Mouse (Mus musculus) small intestine, adult 2 months (tissue): ENCODE results near the gene Gm8369.
"Not testable (repeated sequence)": the region's sequence is repeated elsewhere in the genome, so short reads cannot be mapped to it uniquely, and the experiment has no call there.

ENCODE experiments used
- CTCF ChIP-seq: fragments of 200-500 bp; IDR thresholded peaks from 2 replicates; pipeline ENCODE4 v1.5.1; 2012; ENCODE audit warnings: low read depth, mild to moderate bottlenecking, control low read depth, inconsistent platforms, low read length, moderate library complexity, mixed read lengths; ENCODE audit not compliant: insufficient replicate concordance, insufficient read length; ENCODE audit errors: extremely low read depth
- POLR2A ChIP-seq: fragments of 200-500 bp; IDR thresholded peaks from 2 replicates; pipeline ENCODE4 v1.6.1; 2012; ENCODE audit warnings: low read depth, mild to moderate bottlenecking, control low read depth, inconsistent platforms, low read length, moderate library complexity

- TF ChIP-seq CTCF, POLR2A: not testable (repeated sequence)
Measured at GRCm38 (mm10) chr19:11544383-11544782, 58.6 kb downstream of the Gm8369 start.
